Mouse (Mus musculus): ENCODE data around the gene Myod1. TPM values are rescaled to one million over a fixed set of nuclear protein-coding genes. Genes with fewer than 3 reads are reported as not detected.

Myod1 gene
- total and polyA plus RNA-seq, 3 experiments: not detected

DNA sequence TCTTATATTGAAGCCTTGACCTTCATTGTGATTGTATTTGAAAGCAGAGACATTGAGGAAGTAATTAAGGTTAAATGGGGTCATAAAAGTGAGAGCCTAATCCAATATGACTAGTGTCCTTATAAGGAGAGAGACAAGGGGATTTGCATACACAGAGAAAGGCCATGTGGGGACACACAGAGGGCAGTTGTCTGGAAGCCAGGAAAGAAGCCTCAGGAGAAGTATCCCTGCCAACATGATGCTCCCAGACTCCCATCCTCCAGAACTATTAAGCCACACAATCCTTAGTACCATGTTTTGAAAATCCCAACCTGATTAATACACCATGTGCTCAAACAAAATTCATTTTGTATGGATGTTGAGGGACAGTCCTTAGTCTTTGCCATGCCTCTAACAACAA lies 14.5 kb upstream of the Myod1 start:
- no peak for TF ChIP-seq EP300 (IDR thresholded peaks at IDR 0.05; ENCODE audit: insufficient read depth, low read depth, low read length)
- no peak for TF ChIP-seq POLR2A (IDR thresholded peaks at IDR 0.05; ENCODE audit: insufficient read depth, low read depth, low read length)
- no peak for TF ChIP-seq CTCF (IDR thresholded peaks at IDR 0.05)
- H3K36me3 ChIP-seq (ENCODE audit: control insufficient read depth, insufficient read depth, low read length): no peaks in the 10 kb centered on the region
- no peak overlapping the region for H3K9ac ChIP-seq (ENCODE audit: low read depth, low read length)
- intact Hi-C loops (cut with DNase I): no loop called here
- no peak overlapping the region for H3K4me3 ChIP-seq
- no peaks in the 10 kb centered on the region for H3K4me1 ChIP-seq (ENCODE audit: control insufficient read depth, insufficient read depth, low read length)
- no peaks in the 10 kb centered on the region for H3K79me2 ChIP-seq (replicated peaks; ENCODE audit: control insufficient read depth, insufficient read depth, low read length)
- H3K27me3 ChIP-seq (ENCODE audit: control insufficient read depth, insufficient read depth, low read length): no peaks in the 10 kb centered on the region; the same call in 1 of the 2 replicates
- no peak overlapping the region for H3K27ac ChIP-seq
- no peak for DNase-seq

- WGBS: 37% methylated on average over 5 of the region's 5 CpGs
- Histone ChIP-seq H3K9ac (ENCODE audit: low read depth, low read length) (no peak overlapping the region), H3K4me1 (ENCODE audit: control insufficient read depth, insufficient read depth, low read length) (no peaks in the 10 kb centered on the region), H3K27me3 (ENCODE audit: control insufficient read depth, insufficient read depth, low read length) (no peaks in the 10 kb centered on the region; the same call in 1 of the 2 replicates), H3K79me2 (replicated peaks; ENCODE audit: control insufficient read depth, insufficient read depth, low read length) (no peaks in the 10 kb centered on the region), H3K36me3 (ENCODE audit: control insufficient read depth, insufficient read depth, low read length) (no peaks in the 10 kb centered on the region), H3K4me3 (no peak overlapping the region), H3K27ac (no peak overlapping the region)
- no peak for DNase-seq
- intact Hi-C loops (cut with DNase I): no loop called here
- TF ChIP-seq CTCF (IDR thresholded peaks at IDR 0.05) (no peak), EP300 (IDR thresholded peaks at IDR 0.05; ENCODE audit: insufficient read depth, low read depth, low read length) (no peak), POLR2A (IDR thresholded peaks at IDR 0.05; ENCODE audit: insufficient read depth, low read depth, low read length) (no peak)
Measured at GRCm38 (mm10) chr7:46364154-46364553, 12.1 kb upstream of the Myod1 start.

GRCm38 (mm10) chr7:46365810-46366209 lies 10.5 kb upstream of the Myod1 start:
- H3K27me3 ChIP-seq (ENCODE audit: control insufficient read depth, insufficient read depth, low read length): no peaks in the 10 kb centered on the region; the same call in 1 of the 2 replicates
- no peak for DNase-seq
- 64% methylated on average over 1 of the region's 1 CpGs for WGBS
- no peak overlapping the region for H3K27ac ChIP-seq
- intact Hi-C loops (cut with DNase I): no loop called here
- peaks cover under 1% of the 10 kb centered on the region; the same call in 1 of the 2 replicates for H3K4me1 ChIP-seq (ENCODE audit: control insufficient read depth, insufficient read depth, low read length)
- H3K4me3 ChIP-seq: no peak overlapping the region
- TF ChIP-seq CTCF (IDR thresholded peaks at IDR 0.05) (no peak), EP300 (IDR thresholded peaks at IDR 0.05; ENCODE audit: insufficient read depth, low read depth, low read length) (no peak), POLR2A (IDR thresholded peaks at IDR 0.05; ENCODE audit: insufficient read depth, low read depth, low read length) (no peak)
- H3K9ac ChIP-seq (ENCODE audit: low read depth, low read length): no peak overlapping the region
- H3K36me3 ChIP-seq (ENCODE audit: control insufficient read depth, insufficient read depth, low read length): no peaks in the 10 kb centered on the region
- no peaks in the 10 kb centered on the region for H3K79me2 ChIP-seq (replicated peaks; ENCODE audit: control insufficient read depth, insufficient read depth, low read length)

DNA sequence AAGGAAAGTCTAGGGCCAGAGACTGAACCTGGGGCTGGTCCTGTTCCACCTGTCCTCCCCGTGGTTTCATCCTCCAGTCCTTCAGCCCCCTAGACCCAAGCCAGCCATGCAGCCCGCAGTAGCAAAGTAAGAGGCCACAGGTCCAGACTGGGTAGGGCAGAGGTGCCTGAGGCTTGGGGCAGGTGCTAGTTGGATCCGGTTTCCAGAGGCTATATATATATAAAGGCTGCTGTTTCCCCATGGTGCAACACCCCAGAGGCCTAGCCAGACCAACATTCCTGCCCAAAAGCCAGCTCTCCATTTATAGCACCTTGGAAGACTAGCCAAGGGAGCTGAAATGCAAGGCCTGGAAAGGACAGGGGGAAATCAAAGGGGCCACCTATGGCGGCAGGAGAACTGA lies 5.2 kb upstream of the Myod1 start:
- intact Hi-C loops (cut with DNase I): no loop called here
- WGBS: 46% methylated on average over 4 of the region's 4 CpGs

DNA sequence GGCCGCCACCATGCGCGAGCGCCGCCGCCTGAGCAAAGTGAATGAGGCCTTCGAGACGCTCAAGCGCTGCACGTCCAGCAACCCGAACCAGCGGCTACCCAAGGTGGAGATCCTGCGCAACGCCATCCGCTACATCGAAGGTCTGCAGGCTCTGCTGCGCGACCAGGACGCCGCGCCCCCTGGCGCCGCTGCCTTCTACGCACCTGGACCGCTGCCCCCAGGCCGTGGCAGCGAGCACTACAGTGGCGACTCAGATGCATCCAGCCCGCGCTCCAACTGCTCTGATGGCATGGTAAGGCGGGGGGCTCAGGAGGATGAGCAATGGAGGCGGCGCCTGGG lies 703 bp downstream of the Myod1 start:
- no peaks in the 10 kb centered on the region for H3K36me3 ChIP-seq (ENCODE audit: control insufficient read depth, insufficient read depth, low read length)
- no peak for TF ChIP-seq POLR2A (IDR thresholded peaks at IDR 0.05; ENCODE audit: insufficient read depth, low read depth, low read length)
- TF ChIP-seq CTCF (IDR thresholded peaks at IDR 0.05): peak; percentile 62
- no peak for TF ChIP-seq EP300 (IDR thresholded peaks at IDR 0.05; ENCODE audit: insufficient read depth, low read depth, low read length)
- 1% methylated on average over 33 of the region's 33 CpGs for WGBS
- H3K4me1 ChIP-seq (ENCODE audit: control insufficient read depth, insufficient read depth, low read length): no peaks in the 10 kb centered on the region
- intact Hi-C loops (cut with DNase I): no loop called here
- H3K27me3 ChIP-seq (ENCODE audit: control insufficient read depth, insufficient read depth, low read length): peaks cover 6% of the 10 kb centered on the region
- no peaks in the 10 kb centered on the region for H3K79me2 ChIP-seq (replicated peaks; ENCODE audit: control insufficient read depth, insufficient read depth, low read length)
- peak; percentile 22 to 32 for DNase-seq
- H3K9ac ChIP-seq (ENCODE audit: low read depth, low read length): no peak overlapping the region
- no peak overlapping the region for H3K4me3 ChIP-seq
- H3K27ac ChIP-seq: no peak overlapping the region

More for the DNA sequence above, 5.2 kb upstream of the Myod1 start:
- Histone ChIP-seq H3K4me3 (no peak overlapping the region), H3K36me3 (ENCODE audit: control insufficient read depth, insufficient read depth, low read length) (no peaks in the 10 kb centered on the region), H3K27me3 (ENCODE audit: control insufficient read depth, insufficient read depth, low read length) (no peaks in the 10 kb centered on the region), H3K27ac (no peak overlapping the region), H3K4me1 (ENCODE audit: control insufficient read depth, insufficient read depth, low read length) (peaks cover 3% of the 10 kb centered on the region), H3K79me2 (replicated peaks; ENCODE audit: control insufficient read depth, insufficient read depth, low read length) (no peaks in the 10 kb centered on the region), H3K9ac (ENCODE audit: low read depth, low read length) (no peak overlapping the region)
- peak in 1 of 2 experiments; percentile 29 for DNase-seq
- TF ChIP-seq EP300 (IDR thresholded peaks at IDR 0.05; ENCODE audit: insufficient read depth, low read depth, low read length) (no peak), POLR2A (IDR thresholded peaks at IDR 0.05; ENCODE audit: insufficient read depth, low read depth, low read length) (no peak), CTCF (IDR thresholded peaks at IDR 0.05) (no peak)

GRCm38 (mm10) chr7:46378123-46378522 lies 1.8 kb downstream of the Myod1 start:
- Histone ChIP-seq H3K36me3 (ENCODE audit: control insufficient read depth, insufficient read depth, low read length) (no peaks in the 10 kb centered on the region), H3K9ac (ENCODE audit: low read depth, low read length) (no peak overlapping the region), H3K79me2 (replicated peaks; ENCODE audit: control insufficient read depth, insufficient read depth, low read length) (no peaks in the 10 kb centered on the region), H3K27ac (no peak overlapping the region), H3K4me1 (ENCODE audit: control insufficient read depth, insufficient read depth, low read length) (no peaks in the 10 kb centered on the region), H3K27me3 (ENCODE audit: control insufficient read depth, insufficient read depth, low read length) (peaks cover 6% of the 10 kb centered on the region), H3K4me3 (no peak overlapping the region)
- intact Hi-C loops (cut with DNase I): loop anchor here (2.0 kb wide), 1 partner anchor 97 kb away; no protein-coding TSS in a partner anchor
- 4% methylated on average over 22 of the region's 22 CpGs for WGBS
- no peak for DNase-seq
- peak; percentile 43 for TF ChIP-seq CTCF (IDR thresholded peaks at IDR 0.05)
- no peak for TF ChIP-seq EP300 (IDR thresholded peaks at IDR 0.05; ENCODE audit: insufficient read depth, low read depth, low read length)
- no peak for TF ChIP-seq POLR2A (IDR thresholded peaks at IDR 0.05; ENCODE audit: insufficient read depth, low read depth, low read length)
